Mouse (Mus musculus) right cerebral cortex, postnatal 25 days (tissue): ENCODE results near the gene Olfr968.

Experiments used
- DNase-seq: peaks from one replicate; pipeline ENCODE4 v3.0.0; 2022

The Olfr968 gene

DNA sequence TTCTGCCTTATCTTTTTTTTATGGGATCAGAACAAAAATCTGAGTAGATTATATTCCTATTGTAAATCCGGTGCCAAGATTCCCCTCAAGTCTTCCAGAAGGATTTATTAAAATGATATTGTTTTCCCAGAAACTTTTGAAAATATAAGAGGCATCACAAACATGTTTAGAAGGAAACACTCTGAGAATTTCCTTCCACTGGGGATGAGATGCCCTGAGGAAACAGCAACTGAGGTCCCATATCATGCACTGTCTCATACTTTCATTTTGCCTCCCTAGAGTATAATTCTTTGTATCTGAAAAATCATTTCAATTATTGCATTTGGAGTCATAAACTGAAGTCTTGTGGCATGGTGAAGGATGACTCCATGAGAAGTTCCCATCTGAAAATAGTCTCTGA is at the start of gene Olfr968:
Gene Olfr968, minus strand, starts transcription at position 101 of the 400 bp plus-strand sequence.
- no peak for DNase-seq

DNA sequence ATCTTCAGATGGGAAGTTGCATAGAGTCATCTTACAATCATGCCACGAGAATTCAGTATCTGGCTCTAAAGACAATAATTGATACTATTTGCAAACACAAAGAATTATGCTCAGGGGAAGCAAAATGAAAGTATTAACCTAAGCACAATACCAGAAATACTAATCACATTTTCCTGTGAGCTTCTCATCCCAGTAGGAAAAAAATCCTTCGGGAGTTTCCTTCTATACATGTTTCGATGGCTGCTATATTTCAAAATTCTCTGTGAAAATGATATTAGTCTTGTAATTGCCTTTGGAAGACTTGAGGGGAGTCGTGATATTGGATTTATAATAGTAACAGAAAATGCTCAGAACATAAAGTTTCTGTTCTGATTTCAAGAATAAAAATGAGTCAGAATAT is 25.5 kb upstream of the Olfr968 start, which contains the start of gene Olfr970:
Gene Olfr970, plus strand, starts transcription at position 301 of the 400 bp plus-strand sequence.
- DNase-seq: no peak

DNA sequence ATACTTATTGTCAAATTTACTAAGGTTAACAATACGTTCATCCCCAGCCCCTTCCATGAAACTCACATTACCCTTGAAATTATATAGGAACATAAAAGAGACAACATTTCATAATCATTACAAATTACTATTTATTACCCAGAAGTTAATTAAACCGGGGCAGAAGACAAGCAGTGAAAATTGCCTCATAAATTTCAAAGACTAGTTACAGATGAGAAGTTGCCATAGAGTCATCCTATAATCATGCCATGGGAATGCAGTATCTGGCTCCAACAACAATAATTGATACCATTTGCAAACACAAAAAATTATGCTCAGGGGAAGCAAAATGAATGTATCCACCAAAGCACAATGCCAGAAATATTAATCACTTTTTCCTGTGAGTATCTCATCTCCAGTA is 7.5 kb upstream of the Olfr968 start, which contains the start of gene Olfr969:
Gene Olfr969, plus strand, starts transcription at position 388 of the 400 bp plus-strand sequence.
- no peak for DNase-seq

DNA sequence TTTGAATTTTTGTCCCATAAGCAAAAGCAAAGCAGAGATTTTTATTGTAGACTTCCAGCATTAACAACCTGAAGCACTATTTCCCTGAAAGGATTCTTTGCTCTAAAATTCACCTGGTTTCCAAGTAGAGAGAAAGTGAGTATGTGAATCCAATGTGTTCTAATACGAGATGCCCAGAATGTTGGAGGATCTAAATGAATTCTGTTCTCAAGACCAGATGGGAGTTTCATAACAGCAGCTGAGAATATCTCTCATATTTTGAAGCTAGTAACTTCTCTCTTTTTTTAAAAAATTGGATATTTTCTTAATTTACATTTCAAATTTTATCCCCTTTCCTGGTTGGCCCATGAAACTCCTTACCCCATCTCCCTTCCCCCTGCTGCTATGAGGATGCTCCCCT is 36.6 kb downstream of the Olfr968 start:
- DNase-seq: peak; percentile 6

DNA sequence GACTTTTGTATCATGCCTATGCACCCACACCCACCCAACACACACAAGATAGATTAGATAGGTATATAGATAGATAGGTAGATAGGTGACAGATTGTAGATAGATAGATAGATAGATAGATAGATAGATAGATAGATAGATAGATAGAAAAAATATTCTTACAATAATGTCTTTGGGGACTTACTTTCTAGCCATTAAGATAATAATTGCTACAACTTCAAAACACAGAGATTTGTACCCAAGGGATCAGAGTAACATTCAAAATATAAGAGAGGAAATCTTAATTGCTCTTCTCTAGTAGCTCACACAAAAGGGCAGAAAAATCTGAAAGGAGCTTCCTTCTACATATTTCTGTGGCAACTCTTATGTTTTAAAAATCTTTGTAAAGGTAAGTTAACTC is 37.1 kb downstream of the Olfr968 start, which contains the start of gene Olfr967:
Gene Olfr967, plus strand, starts transcription at position 301 of the 400 bp plus-strand sequence.
- DNase-seq: no peak

DNA sequence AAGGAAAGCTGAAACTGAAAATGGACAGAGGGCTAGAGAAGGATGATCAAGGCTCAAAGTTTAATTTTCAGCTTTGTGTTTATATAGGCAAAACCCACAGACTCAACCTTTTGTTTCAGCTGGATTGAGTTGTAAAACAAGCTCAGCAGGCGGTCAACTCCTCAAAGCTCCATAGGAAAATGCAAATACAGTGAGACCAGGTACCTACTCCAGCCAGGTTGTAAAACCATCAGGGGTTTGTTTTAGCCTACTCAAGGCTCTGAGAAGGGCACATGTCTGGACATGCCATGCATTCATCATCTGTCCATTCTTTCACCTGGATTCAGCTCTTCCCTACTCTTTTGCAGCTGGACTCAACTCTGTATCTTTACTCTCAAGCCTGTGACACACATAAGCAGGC is 42.3 kb downstream of the Olfr968 start:
- no peak for DNase-seq

DNA sequence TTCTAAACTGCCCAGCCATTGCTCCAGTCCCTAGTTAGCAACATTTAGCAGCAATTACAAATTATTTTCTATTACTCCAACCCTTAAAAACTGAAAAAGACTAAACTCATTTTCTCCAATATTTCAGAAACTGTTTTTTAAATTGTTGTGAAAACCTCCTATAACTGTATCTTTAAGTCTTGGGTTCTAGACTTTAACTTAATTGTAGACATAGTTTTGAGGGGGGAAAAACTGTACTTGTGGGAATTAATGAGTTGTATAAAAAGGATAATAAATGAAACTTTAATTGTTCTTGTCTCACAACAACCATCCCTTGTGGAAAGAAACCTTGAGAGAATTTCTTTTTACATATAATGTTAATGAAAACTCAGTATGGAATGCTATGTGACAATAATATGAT is 52.4 kb downstream of the Olfr968 start, which contains the start of gene Olfr150:
Gene Olfr150, plus strand, starts transcription at position 301 of the 400 bp plus-strand sequence.
- DNase-seq: no peak
